Mouse (Mus musculus): ENCODE data around the gene Snrnp27. TPM values are rescaled to one million over a fixed set of nuclear protein-coding genes. Genes with fewer than 3 reads are reported as not detected.

Snrnp27 gene
- 10 to 100 TPM; 40.1 to 45.9 TPM for total RNA-seq (2021)
- long read RNA-seq, experiment 1, transcript Snrnp27-201 (6 exons, 885 nt) = major isoform, 74 of 79 reads
- long read RNA-seq, experiment 1, partial matches to known transcripts = 0 of 79 reads
- long read RNA-seq, experiment 1, other reads (novel, unspliced or antisense) = 3 of 79 reads
- long read RNA-seq, experiment 2, transcript Snrnp27-201 (6 exons, 885 nt) = major isoform, 51 of 56 reads
- long read RNA-seq, experiment 2, partial matches to known transcripts = 1 of 56 reads
- long read RNA-seq, experiment 2, other reads (novel, unspliced or antisense) = 3 of 56 reads

DNA sequence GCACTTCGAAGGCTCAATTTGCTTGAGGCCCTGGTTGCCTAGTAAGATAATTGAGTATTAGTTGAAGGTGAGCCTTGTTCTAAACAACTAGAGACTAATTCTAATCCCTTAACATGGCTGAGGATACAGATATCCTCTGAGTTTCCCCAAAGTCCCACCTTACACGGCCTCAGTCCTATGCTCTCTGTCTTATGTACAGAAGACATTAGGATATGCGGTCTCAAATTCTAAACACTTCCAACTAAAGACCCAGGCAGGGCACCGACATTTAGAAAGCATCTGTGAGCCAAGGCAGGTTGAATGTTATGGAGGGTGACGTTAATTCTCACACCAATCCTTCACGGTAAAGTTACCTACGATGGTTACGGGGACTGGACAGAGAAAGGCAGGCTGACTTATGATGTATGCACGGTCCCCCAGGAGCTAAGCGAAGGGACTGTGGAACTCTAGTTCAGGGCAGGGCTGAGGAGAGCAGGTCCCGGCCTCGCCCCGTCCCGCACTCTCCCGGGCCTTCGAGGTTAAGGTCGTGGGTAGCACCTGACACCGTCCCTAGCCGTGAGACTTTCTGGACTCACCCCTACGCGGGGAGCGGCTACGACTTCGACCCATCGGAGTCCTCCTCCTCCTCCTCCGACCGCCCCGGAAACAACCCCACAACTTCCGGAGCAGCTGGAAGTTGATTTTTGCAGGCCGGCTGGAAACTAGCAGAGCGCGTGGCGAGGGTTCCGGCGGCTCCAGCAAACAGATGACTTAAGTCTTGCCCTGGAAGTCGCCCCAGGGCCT is at the start of gene Snrnp27:
Gene Snrnp27 (minus strand): TSS at position 651 of the 783 bp plus-strand sequence.
- intact Hi-C loops (cut with DNase I) = no loop called here
- peak; percentile 91 to 94 for DNase-seq

DNA sequence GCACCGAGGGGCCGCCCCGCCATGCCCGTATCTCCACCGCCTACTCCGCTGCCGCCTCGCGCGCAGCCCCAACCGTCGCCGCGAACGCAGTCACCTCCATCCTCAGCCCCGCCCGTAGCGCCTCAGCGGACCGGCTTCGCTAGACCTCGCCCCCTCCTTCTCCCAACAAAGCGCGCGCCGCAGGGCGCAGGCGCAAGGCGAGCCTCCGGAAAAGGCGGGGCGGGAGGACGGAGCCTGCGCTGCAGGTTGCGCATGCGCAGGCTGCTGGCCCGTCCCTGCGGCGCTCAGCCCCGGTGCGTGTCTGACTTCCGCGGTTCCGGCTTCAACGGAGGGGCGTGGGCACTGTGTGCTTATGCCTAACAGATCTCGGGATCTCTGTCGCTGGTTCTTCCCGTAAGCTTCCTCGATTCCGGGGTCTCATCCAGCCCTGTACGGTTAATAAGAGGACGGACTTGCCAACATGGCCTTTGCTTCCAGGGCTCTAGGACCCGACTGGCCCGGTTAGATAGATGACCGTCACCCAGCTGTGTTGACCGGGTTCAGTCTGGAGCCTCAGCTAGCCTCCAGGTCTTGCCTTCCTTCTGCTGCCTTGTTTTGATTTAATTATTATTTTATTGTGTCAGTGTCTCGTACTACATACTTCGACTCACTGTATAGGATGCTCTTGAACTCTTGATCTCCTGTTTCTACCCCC is 49.0 kb upstream of the Snrnp27 start, which contains the start of gene Gmcl1:
Gene Gmcl1 (minus strand): TSS at position 201 of the 694 bp plus-strand sequence.
- peak; percentile 97 for DNase-seq
- intact Hi-C loops (cut with DNase I) = no loop called here

DNA sequence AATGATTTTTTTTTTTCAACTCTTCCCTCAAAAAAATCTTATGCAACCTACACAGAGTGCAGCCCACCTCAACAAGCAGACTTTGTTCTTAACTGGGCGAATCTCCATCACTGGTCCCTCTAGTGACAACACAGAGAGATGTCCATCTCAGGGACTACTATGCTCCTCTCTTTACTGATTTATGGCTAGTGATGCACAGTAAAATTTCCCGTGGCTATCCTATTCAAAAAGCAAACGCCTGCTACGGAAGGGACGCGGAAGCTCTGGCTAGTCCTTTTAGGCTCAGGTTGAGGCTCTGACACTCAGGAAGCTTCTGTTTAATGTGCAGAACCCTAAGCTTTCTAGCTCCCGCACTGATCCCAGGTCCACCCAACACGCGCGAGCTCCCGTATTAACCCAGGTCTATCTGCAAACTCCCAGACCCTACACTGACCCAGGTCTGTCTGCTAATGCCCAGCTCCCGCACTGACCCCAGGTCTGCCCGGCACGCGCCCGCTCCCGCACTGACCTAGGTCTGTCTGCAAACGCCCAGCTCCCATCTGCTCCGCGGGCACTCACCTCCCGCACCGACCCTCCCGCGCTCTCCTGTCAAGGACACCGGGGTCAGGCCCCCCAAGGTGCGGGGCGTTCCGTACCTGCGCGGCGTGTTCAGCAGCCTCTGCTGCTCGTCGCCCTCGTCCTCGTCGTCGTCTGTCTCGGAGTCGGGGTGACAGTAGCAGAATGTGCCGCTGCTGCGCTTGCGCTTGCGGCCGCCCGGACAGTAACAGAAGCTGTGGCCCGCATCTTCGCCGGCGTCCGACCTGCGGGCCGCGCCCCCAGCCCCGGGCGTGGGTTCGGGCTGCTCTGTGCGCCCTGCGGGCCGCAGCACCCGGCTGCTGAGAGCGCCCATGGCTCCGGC is 48.2 kb upstream of the Snrnp27 start:
- intact Hi-C loops (cut with DNase I) = no loop called here
- DNase-seq = peak in 1 of 2 experiments; percentile 42

- no peak for DNase-seq
- intact Hi-C loops (cut with DNase I) = no loop called here
Measured at GRCm38 (mm10) chr6:86728711-86729110, 44.4 kb upstream of the Snrnp27 start.

GRCm38 (mm10) chr6:86721977-86722376 is 37.7 kb upstream of the Snrnp27 start:
- intact Hi-C loops (cut with DNase I) = no loop called here
- DNase-seq = no peak

- DNase-seq = no peak
- intact Hi-C loops (cut with DNase I) = no loop called here
Measured at GRCm38 (mm10) chr6:86708072-86708774, 23.9 kb upstream of the Snrnp27 start.

GRCm38 (mm10) chr6:86702577-86702976 is 18.3 kb upstream of the Snrnp27 start:
- intact Hi-C loops (cut with DNase I) = no loop called here

DNA sequence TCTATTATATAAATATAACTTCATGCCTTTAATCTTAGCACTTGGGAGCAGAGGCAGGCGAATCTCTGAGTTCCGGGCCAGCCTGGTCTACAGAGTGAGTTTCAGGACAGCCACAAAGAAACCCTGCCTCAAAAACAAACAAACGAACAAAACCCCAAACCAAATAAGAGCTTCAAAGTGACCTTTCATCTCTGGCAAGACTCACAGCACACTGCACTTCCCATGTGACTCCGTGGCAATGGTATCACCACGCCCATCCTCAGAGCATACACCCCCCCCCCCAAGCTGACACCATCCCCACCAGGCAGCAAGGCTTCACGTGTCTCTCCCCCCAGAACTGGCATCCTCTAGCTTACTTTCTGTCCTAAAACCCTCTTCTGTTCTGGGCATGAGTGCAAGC is 13.6 kb upstream of the Snrnp27 start:
- DNase-seq = no peak
- intact Hi-C loops (cut with DNase I) = no loop called here

More at GRCm38 (mm10) chr6:86702577-86702976, 18.3 kb upstream of the Snrnp27 start:
- no peak for DNase-seq

DNA sequence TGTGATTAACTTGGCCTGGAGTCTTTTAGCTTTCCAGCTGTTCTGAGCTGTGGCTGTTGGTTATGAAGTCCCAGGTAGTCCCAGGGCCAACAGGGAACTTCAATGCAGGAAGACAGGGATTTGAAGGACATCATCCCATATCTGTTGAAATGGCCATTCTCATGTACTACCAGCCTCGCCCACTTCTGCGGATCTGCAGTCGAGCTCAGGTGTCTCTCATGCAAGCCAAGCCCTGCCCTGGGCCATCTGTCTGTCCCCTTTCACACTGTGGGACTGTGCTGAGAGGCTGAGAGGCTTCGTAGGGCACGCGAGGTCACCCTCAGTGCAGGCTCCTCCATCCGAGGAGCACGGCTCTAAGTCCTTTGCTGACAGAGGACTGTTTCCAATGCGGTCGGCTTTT is 11.9 kb upstream of the Snrnp27 start:
- DNase-seq = no peak
- intact Hi-C loops (cut with DNase I) = no loop called here

- DNase-seq = peak; percentile 30 to 65
- intact Hi-C loops (cut with DNase I) = no loop called here
Measured at GRCm38 (mm10) chr6:86694465-86694864, 10.1 kb upstream of the Snrnp27 start.

- DNase-seq = no peak
- intact Hi-C loops (cut with DNase I) = no loop called here
Measured at GRCm38 (mm10) chr6:86689671-86690070, 5.3 kb upstream of the Snrnp27 start.

DNA sequence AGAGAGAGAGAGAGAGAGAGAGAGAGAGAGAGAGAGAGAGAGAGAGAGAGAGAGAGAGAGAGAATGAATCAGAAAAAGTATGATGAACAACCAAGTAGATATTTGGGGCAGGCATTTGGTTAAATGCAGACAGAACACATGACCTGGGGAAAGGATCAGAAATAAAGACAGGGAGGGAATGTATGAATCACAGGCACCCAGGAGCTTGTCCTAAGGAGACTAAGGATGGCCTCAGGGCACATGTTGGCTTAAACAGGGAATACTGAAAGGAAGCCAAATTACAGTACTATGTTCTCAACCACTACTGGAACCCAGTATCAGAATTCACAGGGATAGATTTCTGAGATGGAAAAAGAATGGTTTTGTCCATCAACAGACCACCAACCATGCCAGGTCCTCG is 2.6 kb upstream of the Snrnp27 start:
- intact Hi-C loops (cut with DNase I) = no loop called here
- no peak for DNase-seq

DNA sequence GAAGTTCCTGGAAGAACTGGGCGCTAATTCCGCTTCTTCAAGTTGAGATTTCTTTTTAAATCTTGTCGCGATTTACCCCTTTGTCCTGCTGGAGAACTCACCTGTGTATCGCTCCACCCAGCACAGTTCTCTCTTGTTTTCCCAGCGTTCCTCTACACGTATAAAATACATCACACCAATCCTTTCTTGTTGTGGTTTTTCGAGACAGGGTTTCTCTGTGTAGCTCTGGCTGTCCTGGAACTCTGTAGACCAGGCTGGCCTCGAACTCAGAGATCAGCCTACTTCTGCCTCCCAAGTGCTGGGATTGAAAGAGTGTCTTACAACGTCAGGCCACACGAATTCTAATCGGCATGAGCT is 311 bp upstream of the Snrnp27 start:
- DNase-seq = no peak
- intact Hi-C loops (cut with DNase I) = no loop called here

DNA sequence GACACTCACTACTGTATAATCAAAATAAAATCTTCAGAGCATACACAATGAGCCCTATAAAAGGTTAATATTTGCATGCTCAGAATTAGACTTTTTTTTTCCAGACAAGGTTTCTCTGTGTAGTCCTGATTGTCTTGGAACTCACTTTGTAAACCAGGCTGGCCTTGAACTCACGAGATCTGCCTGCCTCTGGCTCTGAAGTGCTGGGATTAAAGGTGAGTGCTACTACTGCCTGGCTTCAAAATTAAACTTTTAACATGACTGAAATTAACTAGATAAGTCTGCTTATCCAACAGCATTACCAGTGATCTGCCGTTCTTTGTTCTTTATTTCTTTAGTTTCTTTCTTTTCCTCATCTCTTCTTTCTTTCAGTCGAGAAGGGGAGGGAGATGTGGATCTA is 3.0 kb downstream of the Snrnp27 start:
- intact Hi-C loops (cut with DNase I) = no loop called here
- DNase-seq = no peak

DNA sequence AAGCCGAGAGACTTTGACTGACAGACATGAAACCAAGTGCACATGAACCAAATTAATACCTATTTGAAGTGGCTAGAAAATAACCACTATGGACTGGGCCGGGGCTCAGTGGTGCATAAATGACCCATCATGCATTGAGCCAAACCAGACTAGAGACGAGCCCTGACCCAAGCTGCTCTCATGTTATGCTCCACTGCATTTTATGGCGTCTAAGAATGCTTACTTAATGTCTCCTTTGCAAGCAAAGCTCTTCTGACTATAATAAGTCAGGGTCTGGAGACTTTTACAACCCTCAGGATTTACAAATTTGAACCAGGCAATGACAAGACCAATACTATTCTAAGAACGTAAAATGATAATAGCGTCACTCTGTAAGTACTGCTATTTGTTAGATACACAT is 6.0 kb downstream of the Snrnp27 start:
- DNase-seq = no peak
- intact Hi-C loops (cut with DNase I) = no loop called here

DNA sequence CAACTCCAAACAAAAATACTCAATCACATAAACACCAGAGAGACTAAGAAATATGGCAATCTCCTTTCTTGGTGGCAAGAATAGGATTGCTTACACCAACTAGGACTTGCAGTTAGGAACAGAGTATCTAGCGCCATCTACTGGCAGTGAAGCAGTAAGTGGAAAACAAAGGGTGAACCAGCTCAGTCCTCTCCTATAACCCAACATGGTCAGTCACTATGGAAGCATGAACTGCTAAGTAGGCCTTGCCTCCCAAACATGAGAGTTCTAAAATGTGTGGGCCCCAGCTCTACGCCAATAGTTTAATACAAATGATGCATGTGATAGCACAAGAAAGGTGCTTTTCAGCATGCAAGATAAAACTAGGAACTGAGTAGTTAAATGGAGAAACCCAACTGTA is 13.4 kb downstream of the Snrnp27 start:
- peak; percentile 42 to 70 for DNase-seq
- intact Hi-C loops (cut with DNase I) = loop anchor here (2.0 kb wide), 1 partner anchor 126 kb away; no protein-coding TSS in a partner anchor

DNA sequence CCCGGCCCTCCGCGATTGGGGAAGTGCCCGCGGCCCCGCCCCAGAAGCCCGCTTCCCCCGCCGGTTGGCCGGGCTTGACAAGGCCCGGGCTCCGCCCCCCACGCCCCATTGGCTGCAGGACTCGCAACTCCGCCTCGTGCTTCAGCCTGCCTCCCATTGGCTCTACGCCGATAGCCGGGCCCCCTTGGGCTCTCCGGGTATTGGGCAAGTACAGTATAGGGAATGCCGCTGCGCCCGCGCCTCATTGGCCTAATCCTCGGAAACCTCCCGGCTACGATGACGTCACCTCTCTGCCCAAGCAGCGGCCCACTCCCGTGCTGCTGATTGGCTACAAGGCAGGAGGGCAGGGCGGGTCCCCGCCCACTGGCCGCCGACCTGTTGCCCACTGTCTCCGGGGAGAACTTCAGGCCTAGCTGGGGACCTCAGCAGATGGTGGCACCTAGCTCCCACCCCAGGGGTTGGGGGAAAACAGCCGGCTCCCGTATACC is 15.0 kb downstream of the Snrnp27 start:
- DNase-seq = peak; percentile 100
- intact Hi-C loops (cut with DNase I) = loop anchor here (5.0 kb wide), 3 partner anchors 72 to 232 kb away; partner anchors contain the start of gene C87436

DNA sequence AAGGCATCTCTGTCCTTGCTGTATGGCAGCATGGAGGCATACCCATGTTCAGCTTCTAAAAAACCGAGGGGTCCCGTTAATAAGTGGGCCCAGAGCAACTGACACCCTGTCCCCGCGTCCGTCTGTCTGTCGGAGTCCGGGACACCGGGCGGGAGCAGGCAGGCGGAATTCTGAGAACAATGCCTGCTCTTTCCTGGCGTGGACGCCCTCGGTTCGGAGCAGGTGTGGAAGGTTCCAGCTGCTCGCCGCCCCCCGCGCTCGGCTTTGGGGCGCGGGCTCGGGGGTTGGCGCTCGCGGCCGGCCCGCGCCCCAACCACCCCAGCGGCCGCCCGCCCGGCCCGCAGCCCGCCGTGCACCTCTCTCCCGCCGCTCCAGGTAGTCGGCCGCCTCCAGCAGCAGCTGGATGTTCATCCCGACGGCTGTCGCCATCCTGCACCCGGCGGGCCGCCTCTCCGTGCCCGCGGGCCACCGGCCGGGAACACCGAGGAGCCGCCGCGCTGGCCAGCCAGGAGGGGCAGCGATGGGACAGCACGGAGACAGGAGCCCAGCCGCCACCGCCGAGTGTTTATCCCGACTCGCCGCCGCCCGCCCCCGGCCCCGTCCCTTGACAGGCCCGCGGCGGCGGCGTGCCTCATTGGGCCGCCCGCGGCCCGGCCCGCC is 15.6 kb downstream of the Snrnp27 start, which contains the start of gene Mxd1:
Gene Mxd1 (minus strand): TSS at position 582 of the 660 bp plus-strand sequence.
- no peak for DNase-seq
- intact Hi-C loops (cut with DNase I) = loop anchor here (5.0 kb wide), 3 partner anchors 71 to 231 kb away; partner anchors contain the start of gene C87436
